Mouse (Mus musculus): Measurements from ENCODE around the gene Fam209.
A peak's percentile ranks its signal among the peaks of the same experiment; 100 is the strongest.

Gene Fam209

GRCm38 (mm10) chr2:172477860-172478259 is 5.5 kb downstream of the Fam209 start:
- DNase-seq (ENCODE audit: low spot score) = peak; percentile 81

DNA sequence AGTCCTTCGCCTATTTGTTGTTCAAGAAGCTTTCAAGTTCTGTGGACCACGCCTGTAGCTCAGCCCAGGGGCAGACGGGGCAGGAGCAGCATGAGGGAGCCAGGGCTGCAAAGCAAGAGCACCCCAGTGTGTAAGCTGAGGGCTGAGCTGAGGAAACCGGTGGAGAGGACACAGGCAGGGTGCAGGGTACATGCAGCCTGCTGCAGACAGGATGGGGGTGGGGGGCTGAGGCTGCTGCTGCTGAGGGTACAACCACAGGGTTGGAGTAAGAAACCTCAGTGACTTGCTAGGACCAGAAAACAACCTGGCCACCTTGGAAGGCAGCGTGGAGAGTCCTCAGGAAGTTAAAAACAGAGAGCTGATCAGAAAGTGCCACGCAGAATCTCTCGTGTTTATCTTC is 8.0 kb downstream of the Fam209 start:
- no peak for DNase-seq (ENCODE audit: low spot score)

GRCm38 (mm10) chr2:172481654-172482385 is 9.5 kb downstream of the Fam209 start:
- no peak for DNase-seq (ENCODE audit: low spot score)

DNA sequence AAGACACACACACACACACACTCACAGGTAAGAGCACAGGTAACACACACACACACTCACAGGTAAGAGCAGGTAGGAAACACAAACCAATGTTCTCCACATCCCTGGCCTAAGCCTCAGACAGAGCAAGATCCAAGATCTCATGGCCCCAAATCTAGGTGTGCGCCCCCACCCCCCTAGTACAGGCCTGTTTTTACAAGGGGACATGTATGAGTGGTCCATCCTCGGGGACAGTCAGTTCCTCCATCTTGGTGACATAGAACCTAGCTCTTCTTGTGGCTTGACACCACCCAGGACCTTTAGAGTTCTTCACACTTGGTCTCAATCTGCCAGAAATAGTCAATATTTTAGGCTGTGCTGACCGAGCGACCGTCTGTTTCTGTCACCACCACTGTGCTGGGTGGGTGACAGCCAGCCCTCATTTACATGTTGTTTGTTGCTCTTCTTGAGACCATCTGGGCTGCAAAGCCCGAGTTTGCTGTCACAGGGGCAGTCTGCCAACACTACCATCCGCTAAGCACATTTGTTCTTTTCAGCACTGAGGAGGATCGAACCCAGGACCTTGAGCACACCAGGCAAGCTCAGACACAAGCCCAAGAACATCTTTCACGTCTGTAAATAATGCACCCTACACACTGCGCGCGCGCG is 11.6 kb downstream of the Fam209 start:
- no peak for DNase-seq (ENCODE audit: low spot score)

DNA sequence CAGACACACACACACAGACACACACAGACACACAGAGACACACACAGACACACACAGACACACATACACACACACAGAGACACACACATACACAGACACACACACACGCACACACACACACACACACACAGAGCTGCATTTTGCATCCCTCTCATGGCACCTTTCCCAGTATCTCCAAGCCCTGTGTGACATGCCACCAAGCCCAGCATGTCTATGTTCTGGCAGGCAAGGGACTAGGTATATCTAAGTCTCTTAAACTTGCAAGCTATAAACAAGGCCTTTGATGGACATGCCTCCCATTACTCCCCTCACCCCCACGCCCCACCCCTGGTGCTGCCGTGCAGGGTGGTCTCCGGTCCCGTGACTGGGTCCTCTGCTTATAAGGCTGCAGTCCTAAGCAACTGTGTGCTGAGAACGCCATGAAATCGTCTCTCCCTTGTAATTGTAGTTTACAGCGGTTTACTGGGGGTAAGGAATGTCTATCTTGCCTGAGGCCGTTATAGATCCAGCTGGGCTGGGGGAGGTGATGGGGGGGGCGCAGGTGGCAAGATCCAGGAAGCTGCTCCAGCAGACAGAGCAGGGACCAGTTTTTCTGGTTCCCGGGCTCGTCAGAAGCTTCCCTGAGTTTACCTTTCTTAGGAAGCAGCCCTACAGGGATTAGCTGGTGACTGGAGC is 12.5 kb downstream of the Fam209 start:
- peak; percentile 32 for DNase-seq (ENCODE audit: low spot score)

- no peak for DNase-seq (ENCODE audit: low spot score)
Observed at GRCm38 (mm10) chr2:172496736-172497345, 24.5 kb downstream of the Fam209 start.

DNA sequence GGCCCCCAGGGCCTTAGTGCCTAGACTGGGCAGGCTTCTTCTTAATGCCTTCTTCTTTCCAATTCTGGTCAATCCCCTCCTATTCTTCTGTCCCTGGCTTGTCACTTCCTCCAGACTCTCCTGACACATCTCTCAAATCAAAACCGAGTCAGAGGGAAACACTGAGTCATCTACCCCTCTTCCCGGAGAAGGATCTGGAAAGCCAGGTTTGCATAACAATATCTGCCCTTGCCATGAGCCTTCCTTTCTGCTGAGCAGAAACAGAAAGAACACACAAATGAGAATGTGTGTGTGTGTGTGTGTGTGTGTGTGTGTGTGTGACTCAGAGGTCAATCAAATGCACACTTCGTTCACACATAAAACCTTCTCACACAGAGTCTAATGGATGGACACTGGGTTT is 26.5 kb downstream of the Fam209 start:
- DNase-seq (ENCODE audit: low spot score) = no peak

DNA sequence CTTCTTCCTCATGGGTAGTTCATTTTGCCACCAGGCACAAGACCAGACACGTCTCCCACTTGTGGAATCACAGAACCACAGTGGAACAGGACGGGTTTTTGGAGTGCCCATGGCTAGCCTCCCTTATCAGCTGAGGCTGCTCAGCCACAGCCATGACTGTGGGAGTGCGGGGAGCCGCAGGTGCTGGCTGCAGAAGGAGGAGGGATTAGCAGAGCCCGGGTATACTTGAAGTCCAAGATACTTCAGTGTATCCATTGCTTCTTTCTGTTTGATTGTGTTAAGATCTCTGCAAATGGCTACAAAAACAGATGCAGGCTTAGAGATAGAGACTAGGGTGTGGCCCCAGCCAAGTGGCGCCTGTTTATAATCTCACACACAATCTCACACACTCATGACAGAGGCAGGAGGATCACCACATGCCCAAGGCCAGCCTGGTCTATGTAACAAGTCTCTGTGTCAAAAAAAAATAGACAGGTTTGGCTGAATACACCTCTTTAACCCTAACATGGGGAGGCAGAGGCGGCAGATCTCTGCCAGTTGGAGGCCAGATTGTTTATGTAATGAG is 28.5 kb downstream of the Fam209 start:
- DNase-seq (ENCODE audit: low spot score) = no peak

DNA sequence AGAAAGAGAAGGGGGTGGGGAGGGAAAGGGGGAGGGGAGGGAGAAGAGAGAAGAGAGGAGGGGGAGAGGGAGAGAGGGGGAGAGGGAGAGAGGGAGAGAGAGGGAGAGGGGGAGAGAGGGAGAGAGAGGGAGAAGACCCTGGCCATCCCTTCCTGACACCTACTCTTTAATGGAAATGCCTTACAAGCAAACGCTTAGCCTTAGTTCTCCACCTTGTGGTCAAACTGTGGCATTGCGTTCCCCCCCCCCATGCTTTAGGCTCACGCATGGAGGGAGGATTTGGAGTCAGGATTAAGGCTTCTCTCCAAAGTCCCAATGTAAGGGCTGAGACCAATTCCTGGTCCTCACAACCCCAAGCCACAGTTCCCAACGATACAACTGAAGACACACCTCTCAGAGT is 29.0 kb downstream of the Fam209 start:
- peak; percentile 86 for DNase-seq (ENCODE audit: low spot score)

DNA sequence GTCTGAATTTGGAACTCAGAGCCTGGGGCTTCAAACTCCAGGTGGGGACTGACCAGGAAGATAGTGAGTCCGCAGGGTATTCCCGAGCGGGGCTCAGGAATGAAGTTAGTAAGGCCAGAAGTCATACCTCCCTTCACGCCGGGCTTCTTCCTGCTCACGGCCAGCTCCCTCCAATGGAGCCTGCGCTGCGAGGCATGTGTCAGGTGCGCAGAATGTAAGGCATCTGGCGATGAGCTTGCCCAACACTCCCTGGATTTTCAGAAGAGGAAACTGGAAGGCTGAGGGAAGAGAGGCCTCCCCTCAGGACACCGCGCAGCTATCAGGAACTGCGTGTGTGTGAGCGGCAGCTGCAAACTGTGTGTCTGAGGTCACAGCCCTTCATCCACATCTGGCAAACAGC is 29.8 kb downstream of the Fam209 start:
- no peak for DNase-seq (ENCODE audit: low spot score)

GRCm38 (mm10) chr2:172506121-172506520 is 33.8 kb downstream of the Fam209 start:
- DNase-seq (ENCODE audit: low spot score) = no peak

- no peak for DNase-seq (ENCODE audit: low spot score)
Observed at GRCm38 (mm10) chr2:172510056-172510712, 37.9 kb downstream of the Fam209 start.

DNA sequence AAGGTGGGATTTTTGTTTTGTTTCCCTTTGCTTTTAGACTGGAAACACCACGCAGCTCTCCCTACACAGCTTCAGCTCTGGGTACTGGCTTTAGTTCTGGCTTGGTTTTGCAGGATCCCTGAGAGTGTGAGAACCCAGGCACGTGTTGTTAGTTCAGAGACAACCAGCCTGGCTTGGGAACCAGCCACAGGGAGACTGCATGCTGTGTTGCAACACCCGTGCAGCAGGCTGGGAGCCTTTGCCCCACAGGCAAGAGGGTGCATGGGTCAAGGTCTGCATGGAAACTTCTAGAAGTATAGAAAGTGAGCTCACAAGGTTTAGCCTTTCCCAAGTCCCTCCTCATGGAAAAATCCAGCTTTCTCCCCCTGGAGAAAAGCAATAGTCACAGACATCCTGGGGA is 38.6 kb downstream of the Fam209 start:
- DNase-seq (ENCODE audit: low spot score) = no peak

DNA sequence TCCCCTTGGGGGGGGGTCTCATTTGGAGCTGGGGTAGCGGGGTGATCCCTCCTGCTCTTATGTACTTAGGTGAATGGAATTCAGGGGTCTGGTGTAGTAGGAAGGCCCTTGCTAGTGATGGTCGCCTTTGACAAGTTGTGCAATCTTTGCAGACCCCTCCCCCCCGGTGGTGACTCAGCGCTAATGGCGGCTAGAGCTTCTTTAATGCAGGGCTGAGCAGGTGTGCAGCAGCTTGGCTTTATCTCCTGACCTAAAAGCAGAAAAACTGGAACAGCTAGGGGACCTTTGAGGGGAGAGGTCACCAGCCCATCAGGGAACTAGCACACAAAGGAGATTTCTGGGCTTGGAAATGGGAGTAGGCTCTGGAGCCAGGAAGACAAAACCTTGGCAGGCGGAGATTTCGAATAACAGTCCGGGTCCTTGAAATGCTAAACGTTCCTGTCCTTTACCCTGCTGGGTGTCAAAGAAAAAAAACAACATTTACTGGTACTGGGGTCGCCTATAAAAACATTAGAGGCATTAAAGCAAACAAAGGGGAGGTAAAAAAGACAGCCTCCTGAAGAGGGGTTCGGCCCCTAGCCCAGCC is 44.2 kb downstream of the Fam209 start:
- no peak for DNase-seq (ENCODE audit: low spot score)

GRCm38 (mm10) chr2:172520616-172521371 is 48.5 kb downstream of the Fam209 start:
- no peak for DNase-seq (ENCODE audit: low spot score)

GRCm38 (mm10) chr2:172522528-172522927 is 50.2 kb downstream of the Fam209 start:
- no peak for DNase-seq (ENCODE audit: low spot score)
